Mouse (Mus musculus) embryonic facial prominence, embryonic 15.5 days (tissue): ENCODE results near the gene B9d1. TPM values are rescaled to one million over a fixed set of nuclear protein-coding genes. Genes with fewer than 3 reads are reported as not detected.

Experiments
- ATAC-seq: fragments of 200-750 bp; cut with Nextera tagmentation; 2 replicates; pipeline ENCODE4 v1.8.0; 2017; ENCODE audit warnings: low read depth, moderate TSS enrichment; ENCODE audit not compliant: insufficient number of reproducible peaks, low FRiP score, low TSS enrichment
- H3K27ac ChIP-seq: fragments of 300-500 bp; sonication (generic); replicated peaks from 2 replicates; pipeline ENCODE4 v1.5.1; 2015; ENCODE audit warnings: mild to moderate bottlenecking, inconsistent platforms
- H3K27me3 ChIP-seq: fragments of 300-500 bp; sonication (generic); 2 replicates; pipeline ENCODE4 v1.6.1; 2015; ENCODE audit warnings: inconsistent platforms
- H3K36me3 ChIP-seq: fragments of 300-500 bp; sonication (generic); 2 replicates; pipeline ENCODE4 v1.6.1; 2015; ENCODE audit warnings: mild to moderate bottlenecking, inconsistent platforms
- H3K4me1 ChIP-seq: fragments of 300-500 bp; sonication (generic); 2 replicates; pipeline ENCODE4 v1.6.1; 2015; ENCODE audit warnings: inconsistent platforms
- H3K4me2 ChIP-seq: fragments of 300-500 bp; sonication (generic); replicated peaks from 2 replicates; pipeline ENCODE4 v1.6.1; 2015; ENCODE audit warnings: mild to moderate bottlenecking, inconsistent platforms
- H3K4me3 ChIP-seq: fragments of 300-500 bp; sonication (generic); replicated peaks from 2 replicates; pipeline ENCODE4 v1.5.1; 2015; ENCODE audit warnings: mild to moderate bottlenecking, inconsistent platforms
- H3K9ac ChIP-seq: fragments of 300-500 bp; sonication (generic); 2 replicates; pipeline ENCODE4 v1.6.1; 2015; ENCODE audit warnings: inconsistent platforms
- H3K9me3 ChIP-seq: fragments of 300-500 bp; sonication (generic); replicated peaks from 2 replicates; pipeline ENCODE4 v1.6.1; 2016; ENCODE audit warnings: inconsistent platforms
- WGBS: fragments of 180-500 bp; shearing (Covaris S2); methylation state at CpG from one replicate; pipeline ENCODE4 v1.1.7; 2015; 5-methylcytosine and 5-hydroxymethylcytosine counted together
- polyA plus RNA-seq: library from polyadenylated mRNA; unstranded; fragments of >200 nt; fragmentation: Nextera tagmentation; extraction: Ambion mirVana; gene quantifications from 2 replicates; pipeline ENCODE4 v1.2.1, GENCODE M21; 2015

The B9d1 gene
- polyA plus RNA-seq, 1 experiment from 2014 or later, result 43.7 TPM

- H3K36me3 ChIP-seq, result peaks cover 64% of the 10 kb centered on the region
- WGBS, result 71% methylated on average over 1 of the region's 1 CpGs
- H3K27ac ChIP-seq, result no peak overlapping the region
- no peaks in the 10 kb centered on the region for H3K4me1 ChIP-seq
- no peak overlapping the region for H3K9ac ChIP-seq
- H3K9me3 ChIP-seq, result no peaks in the 10 kb centered on the region
- H3K4me2 ChIP-seq, result no peak overlapping the region
- no peak overlapping the region for H3K4me3 ChIP-seq
- H3K27me3 ChIP-seq, result no peaks in the 10 kb centered on the region
- ATAC-seq, result no peak
Observed at GRCm38 (mm10) chr11:61517971-61518370, 13.0 kb downstream of the B9d1 start.

- H3K4me2 ChIP-seq, result no peak overlapping the region
- no peak overlapping the region for H3K27ac ChIP-seq
- no peaks in the 10 kb centered on the region for H3K4me1 ChIP-seq
- H3K4me3 ChIP-seq, result no peak overlapping the region
- ATAC-seq, result no peak
- H3K9ac ChIP-seq, result no peak overlapping the region
- H3K27me3 ChIP-seq, result no peaks in the 10 kb centered on the region
- peaks cover 64% of the 10 kb centered on the region for H3K36me3 ChIP-seq
- no peaks in the 10 kb centered on the region for H3K9me3 ChIP-seq
- WGBS, result 84% methylated on average over 3 of the region's 3 CpGs
Observed at GRCm38 (mm10) chr11:61518871-61519270, 13.9 kb downstream of the B9d1 start.

- H3K4me3 ChIP-seq, result no peak overlapping the region
- H3K9ac ChIP-seq, result no peak overlapping the region
- no peak overlapping the region for H3K27ac ChIP-seq
- H3K27me3 ChIP-seq, result no peaks in the 10 kb centered on the region
- ATAC-seq, result no peak
- peaks cover 64% of the 10 kb centered on the region for H3K36me3 ChIP-seq
- 93% methylated on average over 3 of the region's 3 CpGs for WGBS
- H3K4me2 ChIP-seq, result no peak overlapping the region
- no peaks in the 10 kb centered on the region for H3K9me3 ChIP-seq
- no peaks in the 10 kb centered on the region for H3K4me1 ChIP-seq
Observed at GRCm38 (mm10) chr11:61519484-61520107, 14.7 kb downstream of the B9d1 start.

- Histone ChIP-seq H3K4me1 (no peaks in the 10 kb centered on the region), H3K36me3 (peaks cover 30% of the 10 kb centered on the region), H3K27me3 (no peaks in the 10 kb centered on the region), H3K9ac (no peak overlapping the region), H3K9me3 (no peaks in the 10 kb centered on the region), H3K4me2 (no peak overlapping the region), H3K27ac (no peak overlapping the region), H3K4me3 (no peak overlapping the region)
- no peak for ATAC-seq
- WGBS, result 89% methylated on average over 1 of the region's 1 CpGs
Observed at GRCm38 (mm10) chr11:61526872-61527271, 21.9 kb downstream of the B9d1 start.

- no peak overlapping the region for H3K4me2 ChIP-seq
- 0 out of 2 replicates have a peak, but pooled peaks cover 24% of the 10 kb centered on the region for H3K36me3 ChIP-seq
- H3K9ac ChIP-seq, result no peak overlapping the region
- H3K4me3 ChIP-seq, result no peak overlapping the region
- no peaks in the 10 kb centered on the region for H3K4me1 ChIP-seq
- H3K27me3 ChIP-seq, result no peaks in the 10 kb centered on the region
- WGBS, result 60% methylated on average over 4 of the region's 4 CpGs
- no peak for ATAC-seq
- no peaks in the 10 kb centered on the region for H3K9me3 ChIP-seq
- H3K27ac ChIP-seq, result no peak overlapping the region
Observed at GRCm38 (mm10) chr11:61529268-61529713, 24.3 kb downstream of the B9d1 start.

GRCm38 (mm10) chr11:61532820-61533219, 27.9 kb downstream of the B9d1 start:
- no peaks in the 10 kb centered on the region for H3K9me3 ChIP-seq
- H3K36me3 ChIP-seq, result 0 out of 2 replicates have a peak, but pooled peaks cover 24% of the 10 kb centered on the region
- no peak overlapping the region for H3K27ac ChIP-seq
- no peaks in the 10 kb centered on the region for H3K27me3 ChIP-seq
- no peak overlapping the region for H3K9ac ChIP-seq
- H3K4me1 ChIP-seq, result no peaks in the 10 kb centered on the region
- H3K4me2 ChIP-seq, result no peak overlapping the region
- H3K4me3 ChIP-seq, result no peak overlapping the region
- WGBS, result 87% methylated on average over 2 of the region's 2 CpGs
- ATAC-seq, result no peak

GRCm38 (mm10) chr11:61533571-61533970, 28.6 kb downstream of the B9d1 start:
- Histone ChIP-seq H3K27ac (no peak overlapping the region), H3K4me1 (no peaks in the 10 kb centered on the region), H3K9ac (no peak overlapping the region), H3K4me3 (no peak overlapping the region), H3K9me3 (no peaks in the 10 kb centered on the region), H3K27me3 (no peaks in the 10 kb centered on the region), H3K4me2 (no peak overlapping the region), H3K36me3 (0 out of 2 replicates have a peak, but pooled peaks cover 20% of the 10 kb centered on the region)
- ATAC-seq, result no peak
- WGBS, result 63% methylated on average over 5 of the region's 5 CpGs

GRCm38 (mm10) chr11:61535530-61535929, 30.6 kb downstream of the B9d1 start:
- 61% methylated on average over 1 of the region's 1 CpGs for WGBS
- H3K4me3 ChIP-seq, result no peak overlapping the region
- H3K4me1 ChIP-seq, result no peaks in the 10 kb centered on the region
- no peak for ATAC-seq
- H3K4me2 ChIP-seq, result no peak overlapping the region
- no peaks in the 10 kb centered on the region for H3K27me3 ChIP-seq
- no peak overlapping the region for H3K27ac ChIP-seq
- no peaks in the 10 kb centered on the region for H3K9me3 ChIP-seq
- no peak overlapping the region for H3K9ac ChIP-seq
- 0 out of 2 replicates have a peak, but pooled peaks cover 24% of the 10 kb centered on the region for H3K36me3 ChIP-seq

GRCm38 (mm10) chr11:61536952-61537351, 32.0 kb downstream of the B9d1 start:
- Histone ChIP-seq H3K9me3 (no peaks in the 10 kb centered on the region), H3K4me2 (no peak overlapping the region), H3K9ac (no peak overlapping the region), H3K27ac (no peak overlapping the region), H3K27me3 (no peaks in the 10 kb centered on the region), H3K4me3 (no peak overlapping the region), H3K4me1 (no peaks in the 10 kb centered on the region), H3K36me3 (0 out of 2 replicates have a peak, but pooled peaks cover 20% of the 10 kb centered on the region)
- whole genome bisulfite sequencing, result 63% methylated on average over 3 of the region's 3 CpGs
- no peak for ATAC-seq

- Histone ChIP-seq H3K4me2 (no peak overlapping the region), H3K27ac (no peak overlapping the region; the same call in 1 of the 2 replicates), H3K4me3 (no peak overlapping the region), H3K27me3 (no peaks in the 10 kb centered on the region), H3K36me3 (0 out of 2 replicates have a peak, but pooled peaks cover 17% of the 10 kb centered on the region), H3K4me1 (no peaks in the 10 kb centered on the region), H3K9ac (no peak overlapping the region), H3K9me3 (no peaks in the 10 kb centered on the region)
- ATAC-seq, result no peak
- 66% methylated on average over 3 of the region's 3 CpGs for WGBS
Observed at GRCm38 (mm10) chr11:61537362-61537761, 32.4 kb downstream of the B9d1 start.

GRCm38 (mm10) chr11:61540642-61541041, 35.7 kb downstream of the B9d1 start:
- 70% methylated on average over 7 of the region's 7 CpGs for WGBS
- no peaks in the 10 kb centered on the region for H3K9me3 ChIP-seq
- H3K27ac ChIP-seq, result no peak overlapping the region
- H3K4me1 ChIP-seq, result no peaks in the 10 kb centered on the region
- no peak overlapping the region for H3K4me3 ChIP-seq
- no peak for ATAC-seq
- no peak overlapping the region for H3K9ac ChIP-seq
- peaks cover 17% of the 10 kb centered on the region for H3K36me3 ChIP-seq
- H3K4me2 ChIP-seq, result no peak overlapping the region
- H3K27me3 ChIP-seq, result no peaks in the 10 kb centered on the region

- H3K4me3 ChIP-seq, result no peak overlapping the region
- no peak overlapping the region for H3K4me2 ChIP-seq
- 79% methylated on average over 2 of the region's 2 CpGs for WGBS
- no peaks in the 10 kb centered on the region for H3K9me3 ChIP-seq
- no peak overlapping the region for H3K9ac ChIP-seq
- H3K27me3 ChIP-seq, result no peaks in the 10 kb centered on the region
- H3K4me1 ChIP-seq, result no peaks in the 10 kb centered on the region
- H3K36me3 ChIP-seq, result peaks cover 21% of the 10 kb centered on the region
- ATAC-seq, result no peak
- no peak overlapping the region for H3K27ac ChIP-seq
Observed at GRCm38 (mm10) chr11:61541106-61541505, 36.2 kb downstream of the B9d1 start.
